Mouse (Mus musculus): ENCODE results near the gene Fgf4.

- TF ChIP-seq CTCF (IDR thresholded peaks at IDR 0.05; ENCODE audit: low read depth) (no peak), EP300 (IDR thresholded peaks at IDR 0.05; ENCODE audit: low read depth) (no peak)
Measured at GRCm38 (mm10) chr7:144862712-144863111, 15.5 kb downstream of the Fgf4 start.
